Mouse (Mus musculus) midbrain, embryonic 12.5 days (tissue): ENCODE measurements around the gene Hes1. TPM values are rescaled to one million over a fixed set of nuclear protein-coding genes. Genes with fewer than 3 reads are reported as not detected.

Experiments
- ATAC-seq: fragments of 200-750 bp; cut with Nextera tagmentation; 2 replicates; pipeline ENCODE4 v1.8.0; 2017; ENCODE audit warnings: low read depth, moderate TSS enrichment, moderate library complexity; ENCODE audit not compliant: low FRiP score
- H3K27ac ChIP-seq: fragments of 300-500 bp; sonication (generic); replicated peaks from 2 replicates; pipeline ENCODE4 v1.5.1; 2016; ENCODE audit warnings: mild to moderate bottlenecking
- H3K27me3 ChIP-seq: fragments of 300-500 bp; sonication (generic); 2 replicates; pipeline ENCODE4 v1.6.1; 2016; ENCODE audit warnings: mild to moderate bottlenecking
- H3K36me3 ChIP-seq: fragments of 300-500 bp; sonication (generic); 2 replicates; pipeline ENCODE4 v1.6.1; 2016
- H3K4me1 ChIP-seq: fragments of 300-500 bp; sonication (generic); 2 replicates; pipeline ENCODE4 v1.6.1; 2016
- H3K4me2 ChIP-seq: fragments of 300-500 bp; sonication (generic); replicated peaks from 2 replicates; pipeline ENCODE4 v1.6.1; 2016; ENCODE audit warnings: mild to moderate bottlenecking, moderate library complexity
- H3K4me3 ChIP-seq: fragments of 300-500 bp; sonication (generic); 2 replicates; pipeline ENCODE4 v1.5.1; 2016; ENCODE audit warnings: mild to moderate bottlenecking
- H3K9ac ChIP-seq: fragments of 300-500 bp; sonication (generic); replicated peaks from 2 replicates; pipeline ENCODE4 v1.6.1; 2016; ENCODE audit warnings: mild to moderate bottlenecking, moderate library complexity
- H3K9me3 ChIP-seq: fragments of 300-500 bp; sonication (generic); 2 replicates; pipeline ENCODE4 v1.6.1; 2016; ENCODE audit warnings: mild to moderate bottlenecking
- WGBS: fragments of 180-500 bp; shearing (Covaris S2); methylation state at CpG from one replicate; pipeline ENCODE4 v1.1.7; 2016; 5-methylcytosine and 5-hydroxymethylcytosine counted together
- polyA plus RNA-seq: library from polyadenylated mRNA; unstranded; fragments of >200 nt; fragmentation: Nextera tagmentation; extraction: Ambion mirVana; gene quantifications from 2 replicates; pipeline ENCODE4 v1.2.1, GENCODE M21; 2016

Gene Hes1
- polyA plus RNA-seq, 1 experiment from 2014 or later: 30.5 TPM

- WGBS: under 1% methylated on average over 21 of the region's 21 CpGs
- Histone ChIP-seq H3K4me2 (peak overlapping the region; percentile 98), H3K4me1 (peaks cover 61% of the 10 kb centered on the region), H3K27ac (peak overlapping the region; percentile 69), H3K4me3 (peak overlapping the region; percentile 67), H3K9ac (peak overlapping the region; percentile 67), H3K27me3 (peaks cover 58% of the 10 kb centered on the region), H3K9me3 (no peaks in the 10 kb centered on the region), H3K36me3 (no peaks in the 10 kb centered on the region)
- no peak for ATAC-seq
Observed at GRCm38 (mm10) chr16:30065537-30066183, 1.5 kb downstream of the Hes1 start.

GRCm38 (mm10) chr16:30066184-30066851 is 2.1 kb downstream of the Hes1 start:
- H3K4me1 ChIP-seq: peaks cover 62% of the 10 kb centered on the region
- WGBS: under 1% methylated on average over 38 of the region's 38 CpGs
- H3K4me3 ChIP-seq: peak overlapping the region; percentile 67
- H3K36me3 ChIP-seq: no peaks in the 10 kb centered on the region
- H3K9ac ChIP-seq: peak overlapping the region; percentile 67
- H3K27ac ChIP-seq: peak overlapping the region; percentile 69
- peaks cover 58% of the 10 kb centered on the region for H3K27me3 ChIP-seq
- H3K4me2 ChIP-seq: peak overlapping the region; percentile 98
- H3K9me3 ChIP-seq: no peaks in the 10 kb centered on the region
- ATAC-seq: no peak

- ATAC-seq: 0 out of 2 replicates have a peak, but pooled peaks have one; percentile 1
- Histone ChIP-seq H3K4me1 (peaks cover 62% of the 10 kb centered on the region), H3K27me3 (peaks cover 57% of the 10 kb centered on the region)
Observed at GRCm38 (mm10) chr16:30066852-30067301, 2.7 kb downstream of the Hes1 start.

GRCm38 (mm10) chr16:30068041-30069020 is 4.1 kb downstream of the Hes1 start:
- H3K4me3 ChIP-seq: peak overlapping the region; percentile 27
- H3K27me3 ChIP-seq: peaks cover 51% of the 10 kb centered on the region
- no peaks in the 10 kb centered on the region for H3K9me3 ChIP-seq
- no peak for ATAC-seq
- peak overlapping the region; percentile 46 for H3K27ac ChIP-seq
- H3K36me3 ChIP-seq: no peaks in the 10 kb centered on the region
- H3K9ac ChIP-seq: 0 out of 2 replicates have a peak overlapping the region, but pooled peaks have one; percentile 29
- H3K4me1 ChIP-seq: peaks cover 48% of the 10 kb centered on the region
- H3K4me2 ChIP-seq: peak overlapping the region; percentile 54
- 1% methylated on average over 36 of the region's 36 CpGs for WGBS

More at GRCm38 (mm10) chr16:30066852-30067301, 2.7 kb downstream of the Hes1 start:
- Histone ChIP-seq H3K4me2 (peak overlapping the region; percentile 98), H3K4me3 (peak overlapping the region; percentile 67), H3K9me3 (no peaks in the 10 kb centered on the region), H3K27ac (peak overlapping the region; percentile 69), H3K36me3 (no peaks in the 10 kb centered on the region), H3K9ac (peak overlapping the region; percentile 67)
- under 1% methylated on average over 46 of the region's 46 CpGs for WGBS

- ATAC-seq: peak; percentile 2; the same call in 1 of the 2 replicates
- H3K27me3 ChIP-seq: peaks cover 62% of the 10 kb centered on the region
Observed at GRCm38 (mm10) chr16:30069580-30069949, 5.4 kb downstream of the Hes1 start.

GRCm38 (mm10) chr16:30069950-30070770 is 6.0 kb downstream of the Hes1 start:
- Histone ChIP-seq H3K4me2 (peak overlapping the region; percentile 88), H3K36me3 (no peaks in the 10 kb centered on the region), H3K9ac (peak overlapping the region; percentile 64), H3K9me3 (no peaks in the 10 kb centered on the region), H3K27ac (peak overlapping the region; percentile 78), H3K4me1 (peaks cover 44% of the 10 kb centered on the region), H3K27me3 (peaks cover 67% of the 10 kb centered on the region), H3K4me3 (peak overlapping the region; percentile 49)
- WGBS: under 1% methylated on average over 59 of the region's 82 CpGs
- peak; percentile 65 for ATAC-seq

More at GRCm38 (mm10) chr16:30069580-30069949, 5.4 kb downstream of the Hes1 start:
- no peaks in the 10 kb centered on the region for H3K9me3 ChIP-seq
- no peaks in the 10 kb centered on the region for H3K36me3 ChIP-seq
- peak overlapping the region; percentile 88 for H3K4me2 ChIP-seq
- peak overlapping the region; percentile 78 for H3K27ac ChIP-seq
- H3K9ac ChIP-seq: no peak overlapping the region
- WGBS: under 1% methylated on average over 4 of the region's 4 CpGs
- H3K4me1 ChIP-seq: peaks cover 45% of the 10 kb centered on the region
- peak overlapping the region; percentile 49; the same call in 1 of the 2 replicates for H3K4me3 ChIP-seq

GRCm38 (mm10) chr16:30070771-30071191 is 6.6 kb downstream of the Hes1 start:
- no peak for ATAC-seq
- peaks cover 65% of the 10 kb centered on the region for H3K27me3 ChIP-seq

GRCm38 (mm10) chr16:30073317-30073716 is 9.1 kb downstream of the Hes1 start:
- Histone ChIP-seq H3K4me2 (no peak overlapping the region), H3K4me3 (no peak overlapping the region), H3K4me1 (peaks cover 22% of the 10 kb centered on the region), H3K36me3 (no peaks in the 10 kb centered on the region), H3K27me3 (peaks cover 70% of the 10 kb centered on the region), H3K9ac (no peak overlapping the region), H3K27ac (no peak overlapping the region), H3K9me3 (no peaks in the 10 kb centered on the region)
- WGBS: 93% methylated on average over 1 of the region's 1 CpGs
- ATAC-seq: no peak

More at GRCm38 (mm10) chr16:30070771-30071191, 6.6 kb downstream of the Hes1 start:
- WGBS: 3% methylated on average over 12 of the region's 12 CpGs
- H3K4me1 ChIP-seq: peaks cover 40% of the 10 kb centered on the region
- H3K4me3 ChIP-seq: peak overlapping the region; percentile 49
- no peaks in the 10 kb centered on the region for H3K9me3 ChIP-seq
- no peaks in the 10 kb centered on the region for H3K36me3 ChIP-seq
- H3K9ac ChIP-seq: peak overlapping the region; percentile 64
- H3K27ac ChIP-seq: peak overlapping the region; percentile 54
- H3K4me2 ChIP-seq: peak overlapping the region; percentile 88

- Histone ChIP-seq H3K27me3 (peaks cover 65% of the 10 kb centered on the region), H3K36me3 (no peaks in the 10 kb centered on the region), H3K4me2 (no peak overlapping the region), H3K4me3 (no peak overlapping the region), H3K27ac (no peak overlapping the region), H3K9me3 (no peaks in the 10 kb centered on the region), H3K9ac (no peak overlapping the region), H3K4me1 (no peaks in the 10 kb centered on the region)
- WGBS: 66% methylated on average over 4 of the region's 4 CpGs
- no peak for ATAC-seq
Observed at GRCm38 (mm10) chr16:30081498-30081897, 17.3 kb downstream of the Hes1 start.

GRCm38 (mm10) chr16:30081980-30082379 is 17.8 kb downstream of the Hes1 start:
- 76% methylated on average over 4 of the region's 4 CpGs for WGBS

GRCm38 (mm10) chr16:30082965-30083364 is 18.8 kb downstream of the Hes1 start:
- no peaks in the 10 kb centered on the region for H3K4me1 ChIP-seq
- ATAC-seq: no peak
- peaks cover 61% of the 10 kb centered on the region for H3K27me3 ChIP-seq
- no peak overlapping the region for H3K4me2 ChIP-seq
- H3K27ac ChIP-seq: no peak overlapping the region
- H3K36me3 ChIP-seq: no peaks in the 10 kb centered on the region
- no peak overlapping the region for H3K4me3 ChIP-seq
- H3K9me3 ChIP-seq: no peaks in the 10 kb centered on the region
- H3K9ac ChIP-seq: no peak overlapping the region
- 92% methylated on average over 8 of the region's 8 CpGs for WGBS

More at GRCm38 (mm10) chr16:30081980-30082379, 17.8 kb downstream of the Hes1 start:
- peaks cover 64% of the 10 kb centered on the region for H3K27me3 ChIP-seq
- H3K27ac ChIP-seq: no peak overlapping the region
- H3K4me1 ChIP-seq: no peaks in the 10 kb centered on the region
- no peaks in the 10 kb centered on the region for H3K9me3 ChIP-seq
- H3K36me3 ChIP-seq: no peaks in the 10 kb centered on the region
- H3K9ac ChIP-seq: no peak overlapping the region
- H3K4me3 ChIP-seq: no peak overlapping the region
- no peak overlapping the region for H3K4me2 ChIP-seq
- no peak for ATAC-seq
